Mouse (Mus musculus) embryonic fibroblast, embryonic 13.5 days (primary cell): ENCODE results near the gene Usp15.

Source experiments
- CTCF ChIP-seq: IDR thresholded peaks from 2 replicates; pipeline ENCODE4 v1.5.1; 2011; ENCODE audit warnings: mild to moderate bottlenecking, control low read depth, low read length, moderate library complexity, borderline replicate concordance; ENCODE audit not compliant: insufficient read depth
- POLR2A ChIP-seq: IDR thresholded peaks from 2 replicates; pipeline ENCODE4 v1.6.1; 2011; ENCODE audit warnings: low read depth, mild to moderate bottlenecking, control low read depth, low read length, moderate library complexity

DNA sequence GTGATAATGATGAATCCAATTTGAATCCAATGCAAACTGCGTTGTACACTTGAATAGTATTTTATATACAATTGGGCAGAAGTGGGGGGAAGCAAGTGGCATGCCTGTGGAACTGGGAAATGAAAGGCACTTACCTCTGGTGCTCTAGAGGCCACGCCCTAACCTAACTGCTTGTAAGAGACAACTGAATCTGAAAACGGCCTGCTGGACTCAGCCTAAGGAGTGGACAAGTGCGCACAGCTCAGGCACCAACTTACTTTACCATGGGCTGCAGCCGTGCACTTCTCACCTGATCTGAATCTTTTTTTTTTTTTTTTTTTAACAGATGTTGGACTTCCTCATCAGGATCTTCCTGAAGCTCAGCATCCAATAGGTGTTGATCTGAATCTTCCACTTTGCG, 10.9 kb downstream of the Usp15 start:
- TF ChIP-seq CTCF (no peak), POLR2A (no peak)
